In the genomic region with DNA sequence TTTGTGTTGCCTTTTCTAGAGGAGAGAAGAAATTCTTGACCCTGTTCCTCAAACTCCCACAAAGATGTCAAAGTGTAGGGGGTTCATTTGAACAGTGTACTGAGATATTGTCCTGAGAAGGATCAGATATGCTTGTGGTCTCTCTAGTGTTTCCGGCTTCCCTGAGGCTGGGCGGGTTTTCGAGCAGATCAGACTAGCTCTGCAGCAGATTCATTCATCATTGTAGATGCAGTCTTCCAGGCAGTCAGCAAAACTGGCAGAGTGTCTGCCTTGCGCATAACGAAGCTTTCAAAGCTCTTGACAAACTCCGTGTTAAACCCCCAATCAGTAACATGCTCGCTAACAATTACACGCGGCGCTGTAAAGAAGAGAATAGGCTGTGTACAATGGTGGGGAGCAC, we compare ENCODE assay signal across 12 mouse cellular contexts.
DNase-seq lines count a peak whose midpoint lies in the region; ATAC-seq and TF ChIP-seq lines count a peak whose summit lies in the region.
"Had no signal": no experiment of that assay in that cellular context is flagged by ENCODE, and none has a peak within 500 bp of the region (broad histone marks: within the 10 kb centered on the region; RNA-seq: fewer than 3 reads in every experiment).

No protein-coding gene starts in this region.

- no peaks in the 10 kb centered on the region for H3K27me3 ChIP-seq in forebrain, embryonic 13.5 days
- H3K27me3 ChIP-seq in forebrain, embryonic 12.5 days = no peaks in the 10 kb centered on the region
- H3K27me3 ChIP-seq in stomach, postnatal 0 days (ENCODE audit: control insufficient read depth, insufficient read depth, low read length) = no peaks in the 10 kb centered on the region
- H3K27me3 ChIP-seq in embryonic facial prominence, embryonic 10.5 days (replicated peaks; ENCODE audit: low read depth, poor library complexity, severe bottlenecking) = no peaks in the 10 kb centered on the region

- peak; percentile 62 for ATAC-seq in forebrain, embryonic 13.5 days
- no peak for ATAC-seq in forebrain, embryonic 12.5 days (ENCODE audit: low FRiP score)
- no peak for ATAC-seq in stomach, postnatal 0 days (ENCODE audit: low FRiP score, low TSS enrichment)
- ATAC-seq: intestine, embryonic 16.5 days had no signal

- H3K36me3 ChIP-seq in forebrain, embryonic 13.5 days (ENCODE audit: poor library complexity, severe bottlenecking) = no peaks in the 10 kb centered on the region
- H3K36me3 ChIP-seq in forebrain, embryonic 12.5 days (replicated peaks) = no peaks in the 10 kb centered on the region
- H3K36me3 ChIP-seq in stomach, postnatal 0 days (ENCODE audit: control insufficient read depth, insufficient read depth, low read length) = no peaks in the 10 kb centered on the region
- H3K36me3 ChIP-seq in embryonic facial prominence, embryonic 10.5 days (replicated peaks) = peaks cover 13% of the 10 kb centered on the region

- H3K27ac ChIP-seq in forebrain, embryonic 13.5 days = no peak overlapping the region
- H3K27ac ChIP-seq in forebrain, embryonic 12.5 days = no peak overlapping the region
- H3K27ac ChIP-seq in stomach, postnatal 0 days (replicated peaks) = no peak overlapping the region
- H3K27ac ChIP-seq in embryonic facial prominence, embryonic 10.5 days (replicated peaks) = no peak overlapping the region
- H3K27ac ChIP-seq: liver, embryonic 14.5 days had no signal

- peak; percentile 13 to 50 for DNase-seq in left cerebral cortex, postnatal 14 days (ENCODE audit: low spot score in 2 of 2)
- no peak for DNase-seq in left cerebral cortex, postnatal 4 days
- peak; percentile 23 for DNase-seq in layer of hippocampus, adult 9-11 months
- DNase-seq in stomach, postnatal 0 days (ENCODE audit: low spot score) = peak; percentile 26
- DNase-seq in yolk sac, embryonic 10.5 days (ENCODE audit: low spot score) = no peak
- no peak for DNase-seq in embryonic facial prominence, embryonic 10.5 days (ENCODE audit: low spot score)
- DNase-seq: gastrocnemius, postnatal 10 days; spleen, adult 18-20 months had no signal

- no peak overlapping the region for H3K4me3 ChIP-seq in forebrain, embryonic 13.5 days
- no peak overlapping the region for H3K4me3 ChIP-seq in forebrain, embryonic 12.5 days (replicated peaks)
- H3K4me3 ChIP-seq in stomach, postnatal 0 days (ENCODE audit: low read depth, low read length) = 0 out of 2 replicates have a peak overlapping the region, but pooled peaks have one; percentile 8
- no peak overlapping the region for H3K4me3 ChIP-seq in embryonic facial prominence, embryonic 10.5 days

- no peak for TF ChIP-seq CTCF in stomach, postnatal 0 days (IDR thresholded peaks at IDR 0.05; ENCODE audit: low read depth)

- 51% methylated on average over 10 of the region's 10 CpGs for WGBS in forebrain, embryonic 13.5 days
- WGBS in forebrain, embryonic 12.5 days = 66% methylated on average over 10 of the region's 10 CpGs
- WGBS in stomach, postnatal 0 days = 28% methylated on average over 10 of the region's 10 CpGs
- WGBS in embryonic facial prominence, embryonic 10.5 days = 87% methylated on average over 10 of the region's 10 CpGs

- H3K4me2 ChIP-seq in forebrain, embryonic 13.5 days = peak overlapping the region; percentile 2; the same call in 1 of the 2 replicates
- H3K4me2 ChIP-seq in forebrain, embryonic 12.5 days = no peak overlapping the region
- 0 out of 2 replicates have a peak overlapping the region, but pooled peaks have one; percentile 23 for H3K4me2 ChIP-seq in stomach, postnatal 0 days (replicated peaks; ENCODE audit: low read depth)

- intact Hi-C loops in left cerebral cortex, postnatal 14 days (cut with DNase I) = no loop called here
- intact Hi-C loops in left cerebral cortex, postnatal 4 days (cut with DNase I) = no loop called here

- 0 out of 2 replicates have a peak, but pooled peaks cover 10% of the 10 kb centered on the region for H3K4me1 ChIP-seq in forebrain, embryonic 13.5 days
- H3K4me1 ChIP-seq in forebrain, embryonic 12.5 days = no peaks in the 10 kb centered on the region
- no peaks in the 10 kb centered on the region for H3K4me1 ChIP-seq in stomach, postnatal 0 days (replicated peaks; ENCODE audit: control insufficient read depth, insufficient read depth)
- H3K4me1 ChIP-seq in embryonic facial prominence, embryonic 10.5 days = no peaks in the 10 kb centered on the region

- TF ChIP-seq EP300 in stomach, postnatal 0 days (optimal IDR thresholded peaks at IDR 0.05) = no peak

- H3K9ac ChIP-seq in forebrain, embryonic 13.5 days = no peak overlapping the region
- H3K9ac ChIP-seq in forebrain, embryonic 12.5 days = no peak overlapping the region
- H3K9ac ChIP-seq in stomach, postnatal 0 days (ENCODE audit: low read length) = no peak overlapping the region
- H3K9ac ChIP-seq: liver, embryonic 14.5 days had no signal

- H3K9me3 ChIP-seq in forebrain, embryonic 13.5 days (replicated peaks) = no peaks in the 10 kb centered on the region
- no peaks in the 10 kb centered on the region for H3K9me3 ChIP-seq in forebrain, embryonic 12.5 days
- H3K9me3 ChIP-seq in stomach, postnatal 0 days (ENCODE audit: control insufficient read depth, low read length) = no peaks in the 10 kb centered on the region
- no peaks in the 10 kb centered on the region for H3K9me3 ChIP-seq in embryonic facial prominence, embryonic 10.5 days

Comparison
In these comparisons a context has a peak if more than half of its experiments do, and no peak if none do; other contexts are left out.
1. DNase-seq: peak in left cerebral cortex, postnatal 14 days (2 of 2), layer of hippocampus, adult 9-11 months (single experiment) and stomach, postnatal 0 days (single experiment); none in left cerebral cortex, postnatal 4 days (single experiment), yolk sac, embryonic 10.5 days (single experiment) and embryonic facial prominence, embryonic 10.5 days (single experiment).